Mouse (Mus musculus): Measurements from ENCODE around the gene Mrps36. TPM values are rescaled to one million over a fixed set of nuclear protein-coding genes. Genes with fewer than 3 reads are reported as not detected.
"Not testable (repeated sequence)": the region's sequence is repeated elsewhere in the genome, so short reads cannot be mapped to it uniquely, and the experiment has no call there.

Mrps36 gene
- polyA plus RNA-seq, 1 experiment from 2014 or later = 125 TPM

GRCm38 (mm10) chr13:100748638-100749037, 4.2 kb upstream of the Mrps36 start:
- WGBS = 41% methylated on average over 8 of the region's 8 CpGs
- no peak overlapping the region for H3K4me3 ChIP-seq (ENCODE audit: low read depth, low read length)
- H3K4me1 ChIP-seq (ENCODE audit: control insufficient read depth, insufficient read depth, low read length) = no peaks in the 10 kb centered on the region
- H3K27ac ChIP-seq (ENCODE audit: low read depth, low read length) = no peak overlapping the region
- DNase-seq (ENCODE audit: low spot score) (no peak), ATAC-seq (no peak)
- no peak overlapping the region for H3K9ac ChIP-seq (ENCODE audit: low read length)
- no peaks in the 10 kb centered on the region for H3K36me3 ChIP-seq (ENCODE audit: control insufficient read depth, insufficient read depth, low read length)
- H3K4me2 ChIP-seq (ENCODE audit: low read length) = no peak overlapping the region
- H3K27me3 ChIP-seq (replicated peaks; ENCODE audit: control insufficient read depth, insufficient read depth, low read length) = no peaks in the 10 kb centered on the region
- no peaks in the 10 kb centered on the region for H3K9me3 ChIP-seq (replicated peaks; ENCODE audit: control insufficient read depth, low read length)

- Histone ChIP-seq H3K9ac (ENCODE audit: low read length) (no peak overlapping the region), H3K4me1 (ENCODE audit: control insufficient read depth, insufficient read depth, low read length) (peaks cover 4% of the 10 kb centered on the region; the same call in 1 of the 2 replicates), H3K27me3 (replicated peaks; ENCODE audit: control insufficient read depth, insufficient read depth, low read length) (no peaks in the 10 kb centered on the region), H3K4me2 (ENCODE audit: low read length) (no peak overlapping the region), H3K4me3 (ENCODE audit: low read depth, low read length) (no peak overlapping the region), H3K9me3 (replicated peaks; ENCODE audit: control insufficient read depth, low read length) (no peaks in the 10 kb centered on the region), H3K27ac (ENCODE audit: low read depth, low read length) (no peak overlapping the region), H3K36me3 (ENCODE audit: control insufficient read depth, insufficient read depth, low read length) (no peaks in the 10 kb centered on the region)
- no peak for DNase-seq (ENCODE audit: low spot score)
- no peak for ATAC-seq
- 97% methylated on average over 3 of the region's 3 CpGs for WGBS
Measured at GRCm38 (mm10) chr13:100746090-100746489, 1.6 kb upstream of the Mrps36 start.

- 70% methylated on average over 11 of the region's 11 CpGs for WGBS
- peak overlapping the region; percentile 57 for H3K4me2 ChIP-seq (ENCODE audit: low read length)
Measured at GRCm38 (mm10) chr13:100743346-100744035, 968 bp downstream of the Mrps36 start.

GRCm38 (mm10) chr13:100742831-100743230, 1.6 kb downstream of the Mrps36 start:
- Histone ChIP-seq H3K4me1 (ENCODE audit: control insufficient read depth, insufficient read depth, low read length) (peaks cover 4% of the 10 kb centered on the region; the same call in 1 of the 2 replicates), H3K4me2 (ENCODE audit: low read length) (no peak overlapping the region)
- WGBS = 91% methylated on average over 5 of the region's 5 CpGs

More at GRCm38 (mm10) chr13:100743346-100744035, 968 bp downstream of the Mrps36 start:
- H3K4me1 ChIP-seq (ENCODE audit: control insufficient read depth, insufficient read depth, low read length) = peaks cover 4% of the 10 kb centered on the region; the same call in 1 of the 2 replicates
- peak; percentile 52 for ATAC-seq
- H3K27me3 ChIP-seq (replicated peaks; ENCODE audit: control insufficient read depth, insufficient read depth, low read length) = no peaks in the 10 kb centered on the region
- H3K9me3 ChIP-seq (replicated peaks; ENCODE audit: control insufficient read depth, low read length) = no peaks in the 10 kb centered on the region
- peaks cover 3% of the 10 kb centered on the region; the same call in 1 of the 2 replicates for H3K36me3 ChIP-seq (ENCODE audit: control insufficient read depth, insufficient read depth, low read length)
- no peak for DNase-seq (ENCODE audit: low spot score)
- H3K9ac ChIP-seq (ENCODE audit: low read length) = peak overlapping the region; percentile 84
- 0 out of 2 replicates have a peak overlapping the region, but pooled peaks have one; percentile 89 for H3K27ac ChIP-seq (ENCODE audit: low read depth, low read length)
- peak overlapping the region; percentile 79 for H3K4me3 ChIP-seq (ENCODE audit: low read depth, low read length)

GRCm38 (mm10) chr13:100732756-100733155, 11.7 kb downstream of the Mrps36 start:
- H3K4me2 ChIP-seq (ENCODE audit: low read length) = no peak overlapping the region
- H3K27me3 ChIP-seq (replicated peaks; ENCODE audit: control insufficient read depth, insufficient read depth, low read length) = no peaks in the 10 kb centered on the region
- no peak overlapping the region for H3K27ac ChIP-seq (ENCODE audit: low read depth, low read length)
- DNase-seq (ENCODE audit: low spot score) (no peak), ATAC-seq (no peak)
- H3K4me3 ChIP-seq (ENCODE audit: low read depth, low read length) = no peak overlapping the region
- H3K9me3 ChIP-seq (replicated peaks; ENCODE audit: control insufficient read depth, low read length) = no peaks in the 10 kb centered on the region
- no peak overlapping the region for H3K9ac ChIP-seq (ENCODE audit: low read length)
- H3K36me3 ChIP-seq (ENCODE audit: control insufficient read depth, insufficient read depth, low read length) = peaks cover 12% of the 10 kb centered on the region; the same call in 1 of the 2 replicates
- 95% methylated on average over 2 of the region's 2 CpGs for WGBS
- H3K4me1 ChIP-seq (ENCODE audit: control insufficient read depth, insufficient read depth, low read length) = peaks cover 8% of the 10 kb centered on the region; the same call in 1 of the 2 replicates

More at GRCm38 (mm10) chr13:100742831-100743230, 1.6 kb downstream of the Mrps36 start:
- no peak overlapping the region for H3K27ac ChIP-seq (ENCODE audit: low read depth, low read length)
- H3K27me3 ChIP-seq (replicated peaks; ENCODE audit: control insufficient read depth, insufficient read depth, low read length) = no peaks in the 10 kb centered on the region
- no peak for ATAC-seq
- no peak overlapping the region for H3K4me3 ChIP-seq (ENCODE audit: low read depth, low read length)
- DNase-seq (ENCODE audit: low spot score) = no peak
- no peaks in the 10 kb centered on the region for H3K9me3 ChIP-seq (replicated peaks; ENCODE audit: control insufficient read depth, low read length)
- H3K36me3 ChIP-seq (ENCODE audit: control insufficient read depth, insufficient read depth, low read length) = peaks cover 3% of the 10 kb centered on the region; the same call in 1 of the 2 replicates
- no peak overlapping the region for H3K9ac ChIP-seq (ENCODE audit: low read length)

- H3K4me3 ChIP-seq (ENCODE audit: low read depth, low read length) = peak overlapping the region; percentile 85; the same call in 1 of the 2 replicates
Measured at GRCm38 (mm10) chr13:100731462-100732046, 12.9 kb downstream of the Mrps36 start.

GRCm38 (mm10) chr13:100730861-100731176, 13.6 kb downstream of the Mrps36 start, which contains the start of gene Cdk7:
Gene Cdk7 (minus strand): TSS chr13:100730939.
- H3K9me3 ChIP-seq (replicated peaks; ENCODE audit: control insufficient read depth, low read length) = no peaks in the 10 kb centered on the region
- peak within 1 kb of the TSS; percentile 85 for H3K4me3 ChIP-seq (ENCODE audit: low read depth, low read length)
- H3K4me2 ChIP-seq (ENCODE audit: low read length) = peak within 1 kb of the TSS; percentile 58
- peaks cover 11% of the 10 kb centered on the region; the same call in 1 of the 2 replicates for H3K36me3 ChIP-seq (ENCODE audit: control insufficient read depth, insufficient read depth, low read length)
- H3K27ac ChIP-seq (ENCODE audit: low read depth, low read length) = peak within 1 kb of the TSS; percentile 85
- H3K4me1 ChIP-seq (ENCODE audit: control insufficient read depth, insufficient read depth, low read length) = peaks cover 8% of the 10 kb centered on the region; the same call in 1 of the 2 replicates
- peak; percentile 97 for DNase-seq (ENCODE audit: low spot score)
- H3K9ac ChIP-seq (ENCODE audit: low read length) = peak within 1 kb of the TSS; percentile 92
- WGBS = under 1% methylated on average over 19 of the region's 19 CpGs
- peak; percentile 100 for ATAC-seq
- no peaks in the 10 kb centered on the region for H3K27me3 ChIP-seq (replicated peaks; ENCODE audit: control insufficient read depth, insufficient read depth, low read length)

More at GRCm38 (mm10) chr13:100731462-100732046, 12.9 kb downstream of the Mrps36 start:
- H3K4me1 ChIP-seq (ENCODE audit: control insufficient read depth, insufficient read depth, low read length); ATAC-seq; H3K9ac ChIP-seq (ENCODE audit: low read length); H3K27me3 ChIP-seq (replicated peaks; ENCODE audit: control insufficient read depth, insufficient read depth, low read length); H3K27ac ChIP-seq (ENCODE audit: low read depth, low read length); H3K9me3 ChIP-seq (replicated peaks; ENCODE audit: control insufficient read depth, low read length); DNase-seq (ENCODE audit: low spot score): not testable (repeated sequence)
- H3K36me3 ChIP-seq (ENCODE audit: control insufficient read depth, insufficient read depth, low read length) = peaks cover 13% of the 10 kb centered on the region; the same call in 1 of the 2 replicates
- 88% methylated on average over 5 of the region's 6 CpGs for WGBS
- peak overlapping the region; percentile 58 for H3K4me2 ChIP-seq (ENCODE audit: low read length)

GRCm38 (mm10) chr13:100730153-100730860, 14.2 kb downstream of the Mrps36 start:
- DNase-seq (ENCODE audit: low spot score) (peak; percentile 16), ATAC-seq (peak; percentile 86)
- 2% methylated on average over 30 of the region's 30 CpGs for WGBS
- Histone ChIP-seq H3K9me3 (replicated peaks; ENCODE audit: control insufficient read depth, low read length) (no peaks in the 10 kb centered on the region), H3K4me3 (ENCODE audit: low read depth, low read length) (peak overlapping the region; percentile 85), H3K27ac (ENCODE audit: low read depth, low read length) (peak overlapping the region; percentile 85), H3K27me3 (replicated peaks; ENCODE audit: control insufficient read depth, insufficient read depth, low read length) (no peaks in the 10 kb centered on the region), H3K4me2 (ENCODE audit: low read length) (peak overlapping the region; percentile 58), H3K4me1 (ENCODE audit: control insufficient read depth, insufficient read depth, low read length) (peaks cover 8% of the 10 kb centered on the region; the same call in 1 of the 2 replicates), H3K9ac (ENCODE audit: low read length) (peak overlapping the region; percentile 92), H3K36me3 (ENCODE audit: control insufficient read depth, insufficient read depth, low read length) (peaks cover 8% of the 10 kb centered on the region; the same call in 1 of the 2 replicates)

Measured in forebrain, embryonic 14.5 days (tissue).